ENCODE assay signal across 8 mouse cellular contexts in the genomic region with DNA sequence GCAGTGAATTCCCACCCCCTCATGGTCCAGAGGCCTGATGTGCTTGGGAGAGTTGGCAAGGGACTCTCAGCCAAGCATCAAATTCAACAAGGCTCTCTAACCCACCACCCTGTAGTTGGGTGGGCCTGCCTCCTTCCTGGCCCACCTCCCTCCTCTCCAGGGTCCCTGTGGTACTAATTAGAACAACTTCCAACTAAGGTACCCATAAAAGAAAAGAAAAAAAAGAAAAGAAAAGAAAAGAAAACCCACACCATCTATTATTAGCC. TPM values are rescaled to one million over a fixed set of nuclear protein-coding genes. Genes with fewer than 3 reads are reported as not detected.
A peak's percentile ranks its signal among the peaks of the same experiment; 100 is the strongest.
DNase-seq lines count a peak whose midpoint lies in the region; ATAC-seq and TF ChIP-seq lines count a peak whose summit lies in the region.

No protein-coding gene starts in this region.

- H3K9me3 ChIP-seq in heart, embryonic 10.5 days: no peaks in the 10 kb centered on the region
- peaks cover 5% of the 10 kb centered on the region; the same call in 1 of the 2 replicates for H3K9me3 ChIP-seq in E14TG2a.4 (ENCODE audit: low read length)
- H3K9me3 ChIP-seq in hindbrain, embryonic 10.5 days: no peaks in the 10 kb centered on the region
- H3K9me3 ChIP-seq in liver, postnatal 0 days (ENCODE audit: low read length): no peaks in the 10 kb centered on the region

- peak overlapping the region; percentile 92 for H3K4me3 ChIP-seq in heart, embryonic 10.5 days
- peak overlapping the region; percentile 87 for H3K4me3 ChIP-seq in E14TG2a.4 (replicated peaks; ENCODE audit: low read length)
- peak overlapping the region; percentile 83 for H3K4me3 ChIP-seq in hindbrain, embryonic 10.5 days
- peak overlapping the region; percentile 58; the same call in 1 of the 2 replicates for H3K4me3 ChIP-seq in liver, postnatal 0 days (ENCODE audit: low read depth, low read length)

- 0 out of 2 replicates have a peak, but pooled peaks cover 2% of the 10 kb centered on the region for H3K27me3 ChIP-seq in heart, embryonic 10.5 days (ENCODE audit: insufficient read depth, poor library complexity, severe bottlenecking)
- H3K27me3 ChIP-seq in E14TG2a.4 (ENCODE audit: insufficient read depth, low read length): no peaks in the 10 kb centered on the region
- peaks cover 37% of the 10 kb centered on the region for H3K27me3 ChIP-seq in hindbrain, embryonic 10.5 days (ENCODE audit: insufficient read depth, poor library complexity, severe bottlenecking)
- peaks cover 31% of the 10 kb centered on the region for H3K27me3 ChIP-seq in liver, postnatal 0 days (ENCODE audit: insufficient read depth, low read length)

- peaks cover 44% of the 10 kb centered on the region for H3K4me1 ChIP-seq in heart, embryonic 10.5 days
- peaks cover 81% of the 10 kb centered on the region for H3K4me1 ChIP-seq in E14TG2a.4 (replicated peaks; ENCODE audit: low read depth, low read length)
- H3K4me1 ChIP-seq in hindbrain, embryonic 10.5 days (replicated peaks): peaks cover 55% of the 10 kb centered on the region
- no peaks in the 10 kb centered on the region; the same call in 1 of the 2 replicates for H3K4me1 ChIP-seq in liver, postnatal 0 days (ENCODE audit: insufficient read depth)

- peak overlapping the region; percentile 97 for H3K27ac ChIP-seq in heart, embryonic 10.5 days
- H3K27ac ChIP-seq in hindbrain, embryonic 10.5 days: peak overlapping the region; percentile 93
- H3K27ac ChIP-seq in liver, postnatal 0 days (ENCODE audit: low read depth): no peak overlapping the region

- no peak for TF ChIP-seq CTCF in E14TG2a.4 (conservative IDR thresholded peaks at IDR 0.05; ENCODE audit: low read length)
- no peak for TF ChIP-seq CTCF in liver, postnatal 0 days (IDR thresholded peaks at IDR 0.05; ENCODE audit: low read depth)

- peak overlapping the region; percentile 84 for H3K4me2 ChIP-seq in liver, postnatal 0 days (ENCODE audit: low read depth, low read length)

- no peak overlapping the region for H3K9ac ChIP-seq in liver, postnatal 0 days (replicated peaks)

- H3K36me3 ChIP-seq in heart, embryonic 10.5 days: no peaks in the 10 kb centered on the region
- H3K36me3 ChIP-seq in E14TG2a.4 (ENCODE audit: insufficient read depth, low read length): 0 out of 2 replicates have a peak, but pooled peaks cover 3% of the 10 kb centered on the region
- H3K36me3 ChIP-seq in hindbrain, embryonic 10.5 days: no peaks in the 10 kb centered on the region
- H3K36me3 ChIP-seq in liver, postnatal 0 days (replicated peaks; ENCODE audit: insufficient read depth, low read length): no peaks in the 10 kb centered on the region

- no peak for DNase-seq in heart, embryonic 10.5 days (ENCODE audit: low spot score)
- DNase-seq in heart, adult 8-10 months (ENCODE audit: low spot score): no peak
- DNase-seq in hindbrain, embryonic 10.5 days (ENCODE audit: low spot score): no peak
- no peak for DNase-seq in liver, postnatal 0 days
- no peak for DNase-seq in embryo, embryonic 9.5 days (ENCODE audit: extremely low spot score)
- no peak for DNase-seq in urinary bladder, postnatal 36 days (ENCODE audit: low spot score in 2 of 2)
- DNase-seq in urinary bladder, postnatal 25 days (ENCODE audit: low spot score): no peak

- no peak for ATAC-seq in liver, postnatal 0 days

- TF ChIP-seq EP300 in liver, postnatal 0 days (IDR thresholded peaks at IDR 0.05; ENCODE audit: low read depth): no peak

RNA-seq across cellular contexts. Expression of gene Ptgfrn, which starts 0.7 kb away (rescaled TPM):
- 4.8 and 5.6 TPM in 2 replicates for polyA plus RNA-seq in heart, embryonic 10.5 days (2016; fragmentation: Nextera tagmentation; extraction: Ambion mirVana)
- total RNA-seq in heart, adult 8-10 months (2022): 10 to 100 TPM; 17.2 to 21.1 (median 19.8) TPM
- 2.0 and 2.1 TPM in 2 replicates for polyA plus RNA-seq in hindbrain, embryonic 10.5 days (2016; fragmentation: Nextera tagmentation; extraction: Ambion mirVana)
- 0.26 and 0.35 TPM in 2 replicates for polyA plus RNA-seq in liver, postnatal 0 days (2015; fragmentation: Nextera tagmentation; extraction: Ambion mirVana)
